Mouse (Mus musculus): ENCODE results near the gene Ppp6r3. TPM values are rescaled to one million over a fixed set of nuclear protein-coding genes. Genes with fewer than 3 reads are reported as not detected.

Gene Ppp6r3
- total and polyA plus RNA-seq, 2 experiments from 2014 or later, result 28.6 to 110 TPM

- peak; percentile 76 for ATAC-seq
- H3K27ac ChIP-seq (ENCODE audit: low read depth, low read length), result peak overlapping the region; percentile 50
- 36% methylated on average over 7 of the region's 7 CpGs for WGBS
These were observed 146.3 kb downstream of the Ppp6r3 start for GRCm38 (mm10) chr19:3429156-3429816.

GRCm38 (mm10) chr19:3428057-3428830 is 147.3 kb downstream of the Ppp6r3 start:
- no peak overlapping the region for H3K27ac ChIP-seq (ENCODE audit: low read depth, low read length)
- 77% methylated on average over 15 of the region's 15 CpGs for WGBS
- TF ChIP-seq CTCF (IDR thresholded peaks at IDR 0.05; ENCODE audit: low read depth), result no peak
- no peak overlapping the region for H3K9ac ChIP-seq
- H3K4me2 ChIP-seq (ENCODE audit: low read depth), result no peak overlapping the region
- no peak; the same call in 1 of the 2 replicates for ATAC-seq
- H3K9me3 ChIP-seq (ENCODE audit: low read length), result no peaks in the 10 kb centered on the region
- H3K27me3 ChIP-seq (ENCODE audit: insufficient read depth, low read length), result no peaks in the 10 kb centered on the region
- no peaks in the 10 kb centered on the region for H3K4me1 ChIP-seq (ENCODE audit: insufficient read depth)
- no peak overlapping the region for H3K4me3 ChIP-seq (ENCODE audit: low read depth, low read length)
- H3K36me3 ChIP-seq (ENCODE audit: insufficient read depth), result no peaks in the 10 kb centered on the region
- DNase-seq, result no peak

More at GRCm38 (mm10) chr19:3429156-3429816, 146.3 kb downstream of the Ppp6r3 start:
- TF ChIP-seq CTCF (IDR thresholded peaks at IDR 0.05; ENCODE audit: low read depth), result peak; percentile 38
- Histone ChIP-seq H3K36me3 (ENCODE audit: insufficient read depth) (no peaks in the 10 kb centered on the region), H3K27me3 (ENCODE audit: insufficient read depth, low read length) (no peaks in the 10 kb centered on the region), H3K4me1 (ENCODE audit: insufficient read depth) (no peaks in the 10 kb centered on the region), H3K4me2 (ENCODE audit: low read depth) (no peak overlapping the region), H3K9ac (0 out of 2 replicates have a peak overlapping the region, but pooled peaks have one; percentile 28), H3K9me3 (ENCODE audit: low read length) (no peaks in the 10 kb centered on the region), H3K4me3 (ENCODE audit: low read depth, low read length) (no peak overlapping the region)
- peak; percentile 39 for DNase-seq

GRCm38 (mm10) chr19:3424214-3424613 is 151.3 kb downstream of the Ppp6r3 start:
- ATAC-seq, result no peak

GRCm38 (mm10) chr19:3422981-3423380 is 152.6 kb downstream of the Ppp6r3 start:
- H3K36me3 ChIP-seq (ENCODE audit: insufficient read depth), result no peaks in the 10 kb centered on the region
- 70% methylated on average over 4 of the region's 4 CpGs for WGBS
- H3K9me3 ChIP-seq (ENCODE audit: low read length), result no peaks in the 10 kb centered on the region
- H3K4me2 ChIP-seq (ENCODE audit: low read depth), result no peak overlapping the region
- no peaks in the 10 kb centered on the region for H3K4me1 ChIP-seq (ENCODE audit: insufficient read depth)
- H3K4me3 ChIP-seq (ENCODE audit: low read depth, low read length), result no peak overlapping the region
- H3K27me3 ChIP-seq (ENCODE audit: insufficient read depth, low read length), result no peaks in the 10 kb centered on the region; the same call in 1 of the 2 replicates
- H3K9ac ChIP-seq, result no peak overlapping the region
- ATAC-seq (no peak), DNase-seq (no peak)
- no peak for TF ChIP-seq CTCF (IDR thresholded peaks at IDR 0.05; ENCODE audit: low read depth)
- no peak overlapping the region for H3K27ac ChIP-seq (ENCODE audit: low read depth, low read length)

More at GRCm38 (mm10) chr19:3424214-3424613, 151.3 kb downstream of the Ppp6r3 start:
- Histone ChIP-seq H3K27ac (ENCODE audit: low read depth, low read length) (no peak overlapping the region), H3K27me3 (ENCODE audit: insufficient read depth, low read length) (no peaks in the 10 kb centered on the region; the same call in 1 of the 2 replicates), H3K36me3 (ENCODE audit: insufficient read depth) (no peaks in the 10 kb centered on the region), H3K4me3 (ENCODE audit: low read depth, low read length) (no peak overlapping the region), H3K4me1 (ENCODE audit: insufficient read depth) (no peaks in the 10 kb centered on the region), H3K9me3 (ENCODE audit: low read length) (no peaks in the 10 kb centered on the region), H3K9ac (no peak overlapping the region), H3K4me2 (ENCODE audit: low read depth) (no peak overlapping the region)
- WGBS, result 84% methylated on average over 2 of the region's 2 CpGs
- no peak for TF ChIP-seq CTCF (IDR thresholded peaks at IDR 0.05; ENCODE audit: low read depth)
- DNase-seq, result no peak

GRCm38 (mm10) chr19:3422488-3422887 is 153.1 kb downstream of the Ppp6r3 start:
- no peak for DNase-seq
- H3K4me1 ChIP-seq (ENCODE audit: insufficient read depth), result no peaks in the 10 kb centered on the region
- H3K27ac ChIP-seq (ENCODE audit: low read depth, low read length), result no peak overlapping the region
- no peak for TF ChIP-seq CTCF (IDR thresholded peaks at IDR 0.05; ENCODE audit: low read depth)
- H3K9me3 ChIP-seq (ENCODE audit: low read length), result no peaks in the 10 kb centered on the region
- H3K27me3 ChIP-seq (ENCODE audit: insufficient read depth, low read length), result no peaks in the 10 kb centered on the region; the same call in 1 of the 2 replicates
- no peaks in the 10 kb centered on the region for H3K36me3 ChIP-seq (ENCODE audit: insufficient read depth)
- H3K4me3 ChIP-seq (ENCODE audit: low read depth, low read length), result no peak overlapping the region
- no peak overlapping the region for H3K9ac ChIP-seq
- WGBS, result 37% methylated on average over 6 of the region's 6 CpGs
- ATAC-seq, result peak; percentile 29; the same call in 1 of the 2 replicates
- H3K4me2 ChIP-seq (ENCODE audit: low read depth), result no peak overlapping the region

- Histone ChIP-seq H3K9ac (no peak overlapping the region), H3K9me3 (ENCODE audit: low read length) (no peaks in the 10 kb centered on the region), H3K4me2 (ENCODE audit: low read depth) (no peak overlapping the region), H3K4me3 (ENCODE audit: low read depth, low read length) (no peak overlapping the region), H3K27ac (ENCODE audit: low read depth, low read length) (no peak overlapping the region), H3K36me3 (ENCODE audit: insufficient read depth) (no peaks in the 10 kb centered on the region), H3K27me3 (ENCODE audit: insufficient read depth, low read length) (no peaks in the 10 kb centered on the region; the same call in 1 of the 2 replicates), H3K4me1 (ENCODE audit: insufficient read depth) (0 out of 2 replicates have a peak, but pooled peaks cover under 1% of the 10 kb centered on the region)
- 71% methylated on average over 5 of the region's 5 CpGs for WGBS
- DNase-seq (no peak), ATAC-seq (no peak)
- TF ChIP-seq CTCF (IDR thresholded peaks at IDR 0.05; ENCODE audit: low read depth), result no peak
These were observed 156.3 kb downstream of the Ppp6r3 start for GRCm38 (mm10) chr19:3419251-3419650.

All from forebrain, postnatal 0 days (tissue).